Mouse (Mus musculus) liver, adult 2 months (tissue): ENCODE measurements around the gene Slc23a2.

Source experiments
- CTCF ChIP-seq: fragments of 200-500 bp; IDR thresholded peaks from 2 replicates; pipeline ENCODE4 v1.5.1; 2011; ENCODE audit warnings: low read depth, low read length, control low read depth
- POLR2A ChIP-seq: fragments of 200-500 bp; IDR thresholded peaks from 2 replicates; pipeline ENCODE4 v1.6.1; 2011; ENCODE audit warnings: low read length, control low read depth; ENCODE audit not compliant: insufficient read depth; ENCODE audit errors: extremely low read depth

DNA sequence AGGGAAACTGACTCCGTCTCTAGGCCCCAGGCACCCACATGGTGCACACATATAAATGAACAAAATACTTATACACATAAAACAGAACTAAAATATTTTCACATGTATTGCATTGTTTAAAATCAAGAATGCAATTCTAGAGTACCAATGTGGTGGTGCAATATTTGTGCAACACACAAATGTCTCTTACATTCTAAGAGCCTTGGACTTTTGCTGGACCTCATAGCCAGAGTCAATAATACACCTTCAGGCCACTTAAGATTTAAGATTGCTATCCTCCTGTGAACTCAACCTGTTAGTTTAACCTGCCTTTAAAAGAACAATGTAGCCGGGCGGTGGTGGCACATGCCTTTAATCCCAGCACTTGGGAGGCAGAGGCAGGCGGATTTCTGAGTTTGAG, 98.2 kb downstream of the Slc23a2 start:
- TF ChIP-seq POLR2A (no peak), CTCF (no peak)
